Mouse (Mus musculus) spleen, adult 2 months (tissue): Measurements from ENCODE around the gene Dnajc14.
"Not testable (repeated sequence)": the region's sequence is repeated elsewhere in the genome, so short reads cannot be mapped to it uniquely, and the experiment has no call there.

ENCODE experiments used
- CTCF ChIP-seq: fragments of 200-500 bp; IDR thresholded peaks from 2 replicates; pipeline ENCODE4 v1.5.1; 2011; ENCODE audit warnings: mild to moderate bottlenecking, inconsistent platforms; ENCODE audit not compliant: insufficient read depth, insufficient read length, insufficient replicate concordance; ENCODE audit errors: extremely low read depth
- POLR2A ChIP-seq: fragments of 200-500 bp; IDR thresholded peaks from 2 replicates; pipeline ENCODE4 v1.6.1; 2011; ENCODE audit warnings: low read depth, low read length, inconsistent platforms

- not testable (repeated sequence) for TF ChIP-seq CTCF, POLR2A
These were observed 19.2 kb downstream of the Dnajc14 start for GRCm38 (mm10) chr10:128823087-128823486.
